Mouse (Mus musculus) CH12.LX (cell line): ENCODE measurements around the gene Fhdc1. TPM values are rescaled to one million over a fixed set of nuclear protein-coding genes. Genes with fewer than 3 reads are reported as not detected.

Experiments
- DNase-seq: peaks from one replicate; pipeline ENCODE4 v3.0.0-alpha.2; 2013; ENCODE audit errors: extremely low read depth
- H3K27ac ChIP-seq: 2 replicates; pipeline ENCODE4 v1.5.1; 2012; ENCODE audit warnings: low read depth, mild to moderate bottlenecking, control low read depth, moderate library complexity; ENCODE audit not compliant: insufficient read depth
- H3K27me3 ChIP-seq: replicated peaks from 2 replicates; pipeline ENCODE3; 2012; ENCODE audit warnings: inconsistent platforms
- H3K36me3 ChIP-seq, 2 experiments: replicated peaks in 1 of 2; 2 replicates each; pipeline versions ENCODE3 to v1.6.1; 2012; ENCODE audit warnings: inconsistent platforms in 1 of 2, low read length in 1 of 2, mild to moderate bottlenecking in 1 of 2, mixed read lengths in 1 of 2, moderate library complexity in 1 of 2; ENCODE audit not compliant: control insufficient read depth in 1 of 2, insufficient read depth in 1 of 2
- H3K4me1 ChIP-seq, 2 experiments: 2 replicates each; pipeline ENCODE4 v1.6.1; 2012; ENCODE audit warnings: inconsistent platforms in 1 of 2, moderate library complexity in 1 of 2; ENCODE audit not compliant: insufficient read depth in 2 of 2, control insufficient read depth in 1 of 2
- H3K4me2 ChIP-seq: 2 replicates; pipeline ENCODE4 v1.6.1; 2012; ENCODE audit warnings: low read depth, mild to moderate bottlenecking, control low read depth; ENCODE audit not compliant: poor library complexity, insufficient read depth, severe bottlenecking
- H3K4me3 ChIP-seq, 3 experiments: fragments of 150-350 bp in 1 of 3; sonication (generic) in 1 of 3; replicated peaks in 1 of 3; 2 replicates each; pipeline versions ENCODE3 to v1.5.1; 2011 to 2012; ENCODE audit warnings: low read depth in 2 of 3, low read length in 2 of 3, mild to moderate bottlenecking in 2 of 3, moderate library complexity in 2 of 3, control low read depth in 1 of 3, improper control_type of control experiment in 1 of 3, inconsistent platforms in 1 of 3, mixed read lengths in 1 of 3; ENCODE audit not compliant: poor library complexity in 1 of 3
- H3K79me2 ChIP-seq: replicated peaks from 2 replicates; pipeline ENCODE4 v1.6.1; 2012; ENCODE audit warnings: mild to moderate bottlenecking, moderate library complexity; ENCODE audit not compliant: control insufficient read depth, poor library complexity, insufficient read depth, severe bottlenecking; ENCODE audit errors: extremely low read depth
- H3K9ac ChIP-seq: 2 replicates; pipeline ENCODE4 v1.6.1; 2012; ENCODE audit warnings: low read depth, mild to moderate bottlenecking, control low read depth, moderate library complexity; ENCODE audit not compliant: insufficient read depth
- H3K9me3 ChIP-seq: replicated peaks from 2 replicates; pipeline ENCODE3; 2012; ENCODE audit warnings: low read length, inconsistent platforms, mixed read lengths
- BHLHE40 ChIP-seq: IDR thresholded peaks from 2 replicates; pipeline ENCODE4 v1.6.1; 2011; ENCODE audit warnings: mild to moderate bottlenecking, low read depth, low read length, improper control_type of control experiment
- EP300 ChIP-seq: IDR thresholded peaks from 2 replicates; pipeline ENCODE4 v1.6.1; 2011; ENCODE audit warnings: low read length, improper control_type of control experiment
- HCFC1 ChIP-seq: IDR thresholded peaks from 2 replicates; pipeline ENCODE4 v1.6.1; 2012; ENCODE audit warnings: low read depth, mild to moderate bottlenecking, inconsistent platforms, low read length, improper control_type of control experiment
- IRF4 ChIP-seq: IDR thresholded peaks from 2 replicates; pipeline ENCODE4 v1.6.1; 2014; ENCODE audit warnings: low read depth, mild to moderate bottlenecking, inconsistent platforms, low read length, improper control_type of control experiment
- MAX ChIP-seq: IDR thresholded peaks from 2 replicates; pipeline ENCODE4 v1.6.1; 2011; ENCODE audit warnings: low read length, improper control_type of control experiment
- MEF2A ChIP-seq: IDR thresholded peaks from 2 replicates; pipeline ENCODE4 v1.6.1; 2014; ENCODE audit warnings: low read depth, mild to moderate bottlenecking, inconsistent platforms, low read length, improper control_type of control experiment, borderline replicate concordance
- NELFE ChIP-seq: IDR thresholded peaks from 2 replicates; pipeline ENCODE4 v1.6.1; 2011; ENCODE audit warnings: low read depth, low read length, improper control_type of control experiment
- PAX5 ChIP-seq: IDR thresholded peaks from 2 replicates; pipeline ENCODE4 v1.6.1; 2012; ENCODE audit warnings: low read length, inconsistent platforms, mixed read lengths
- POLR2A ChIP-seq: IDR thresholded peaks from 2 replicates; pipeline ENCODE4 v1.6.1; 2011; ENCODE audit warnings: low read depth, mild to moderate bottlenecking, improper control_type of control experiment, low read length
- POLR2AphosphoS2 ChIP-seq: IDR thresholded peaks from 2 replicates; pipeline ENCODE4 v1.6.1; 2011; ENCODE audit warnings: low read depth, low read length, improper control_type of control experiment
- RAD21 ChIP-seq: IDR thresholded peaks from 2 replicates; pipeline ENCODE4 v1.6.1; 2011; ENCODE audit warnings: low read depth, mild to moderate bottlenecking, low read length, improper control_type of control experiment, moderate library complexity
- USF2 ChIP-seq: conservative IDR thresholded peaks from 2 replicates; pipeline ENCODE4 v1.6.1; 2011; ENCODE audit warnings: low read depth, low read length, improper control_type of control experiment
- ZKSCAN1 ChIP-seq: IDR thresholded peaks from 2 replicates; pipeline ENCODE4 v1.6.1; 2012; ENCODE audit warnings: low read depth, inconsistent platforms, low read length, improper control_type of control experiment, borderline replicate concordance
- ZNF384 ChIP-seq: IDR thresholded peaks from 2 replicates; pipeline ENCODE4 v1.6.1; 2012; ENCODE audit warnings: low read depth, low read length, improper control_type of control experiment, inconsistent platforms
- dilution Hi-C: fragments of 300-500 bp; cut with MboI; formaldehyde crosslinking; loops from 2 replicates; pipeline ENCODE4 v1.14.3; 2020; ENCODE audit warnings: low sequenced_read_pairs; ENCODE audit not compliant: extremely low pct_unique_long_range_greater_than_20kb, extremely low pct_ligation_motif_present
- in situ Hi-C: fragments of 300-500 bp; cut with MboI; formaldehyde crosslinking; loops from 3 replicates; pipeline ENCODE4 v1.14.3; 2019; ENCODE audit warnings: low sequenced_read_pairs, low pct_ligation_motif_present, low pct_unique_long_range_greater_than_20kb, mixed read lengths
- polyA plus RNA-seq: library from polyadenylated mRNA; unstranded; fragments of >175 nt; gene quantifications from 2 replicates; pipeline ENCODE4 v1.2.1, GENCODE M21; 2012; ENCODE audit warnings: low read depth; ENCODE audit not compliant: insufficient read length
- total RNA-seq, 2 experiments: library from RNA; depleted of rRNA; stranded (reverse); fragments of 300-350 nt in 1 of 2; fragments of >200 nt in 1 of 2; gene quantifications; 2 replicates each; pipeline ENCODE4 v1.2.3; 2012 to 2014

Gene Fhdc1
- total and polyA plus RNA-seq, 3 experiments, result 0.08 TPM; not detected in 2

- dilution Hi-C loops, result no loop called here
- H3K4me1 ChIP-seq, result peaks cover 2 to 3% of the 10 kb centered on the region in 2 experiments; a peak in 1 of 4 replicates
These were observed 19.3 kb downstream of the Fhdc1 start for GRCm38 (mm10) chr3:84460952-84461351.

DNA sequence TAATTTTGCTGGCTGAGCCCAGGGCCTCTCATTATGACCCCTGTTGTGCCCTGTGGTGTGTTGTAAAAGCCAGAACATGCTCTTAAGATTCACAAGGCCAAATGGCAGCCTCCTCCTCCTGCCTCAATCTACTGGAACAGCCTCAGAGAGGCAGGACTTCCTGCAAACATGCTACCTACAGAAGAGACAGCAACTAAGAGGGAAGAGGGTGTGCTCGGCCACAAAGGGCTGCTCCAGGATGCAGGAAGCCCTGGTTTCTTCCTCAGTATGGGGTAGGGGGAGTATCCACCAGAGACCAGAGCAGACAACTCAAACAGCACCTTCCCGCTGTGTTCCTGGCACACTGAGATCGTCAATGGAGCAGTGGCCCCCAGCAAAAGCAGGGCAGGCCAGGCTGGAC lies 19.7 kb downstream of the Fhdc1 start:
- no peak overlapping the region for H3K27ac ChIP-seq
- no peak overlapping the region for H3K4me2 ChIP-seq
- H3K79me2 ChIP-seq, result no peaks in the 10 kb centered on the region
- no peak overlapping the region for H3K9ac ChIP-seq
- H3K4me3 ChIP-seq, result no peak overlapping the region
- dilution Hi-C loops, result no loop called here
- H3K9me3 ChIP-seq, result no peaks in the 10 kb centered on the region
- DNase-seq, result no peak
- H3K4me1 ChIP-seq, result peaks cover 2 to 3% of the 10 kb centered on the region in 2 experiments; a peak in 1 of 4 replicates
- in situ Hi-C loops, result no loop called here
- no peaks in the 10 kb centered on the region for H3K27me3 ChIP-seq
- no peaks in the 10 kb centered on the region for H3K36me3 ChIP-seq
- no peak for TF ChIP-seq POLR2A

More at GRCm38 (mm10) chr3:84460952-84461351, 19.3 kb downstream of the Fhdc1 start:
- Histone ChIP-seq H3K79me2 (no peaks in the 10 kb centered on the region), H3K9me3 (no peaks in the 10 kb centered on the region), H3K27ac (no peak overlapping the region), H3K27me3 (no peaks in the 10 kb centered on the region), H3K4me3 (no peak overlapping the region), H3K9ac (no peak overlapping the region), H3K36me3 (no peaks in the 10 kb centered on the region), H3K4me2 (no peak overlapping the region)
- TF ChIP-seq USF2 (no peak), BHLHE40 (no peak), NELFE (no peak), HCFC1 (no peak), MAX (no peak), ZKSCAN1 (no peak), ZNF384 (no peak), MEF2A (no peak)
- DNase-seq, result no peak
- in situ Hi-C loops, result no loop called here

- dilution Hi-C loops (no loop called here), in situ Hi-C loops (no loop called here)
- H3K27ac ChIP-seq, result no peak overlapping the region
- no peak overlapping the region for H3K4me3 ChIP-seq
- no peaks in the 10 kb centered on the region for H3K79me2 ChIP-seq
- H3K9me3 ChIP-seq, result no peaks in the 10 kb centered on the region
- H3K4me1 ChIP-seq, result peaks cover 2 to 3% of the 10 kb centered on the region in 2 experiments; a peak in 1 of 4 replicates
- H3K36me3 ChIP-seq, result no peaks in the 10 kb centered on the region
- no peak overlapping the region for H3K4me2 ChIP-seq
- TF ChIP-seq POLR2AphosphoS2 (no peak), IRF4 (no peak), PAX5 (no peak), BHLHE40 (no peak), EP300 (no peak), RAD21 (no peak), ZKSCAN1 (no peak), HCFC1 (no peak)
- H3K27me3 ChIP-seq, result no peaks in the 10 kb centered on the region
- H3K9ac ChIP-seq, result no peak overlapping the region
- DNase-seq, result no peak
These were observed 24.4 kb downstream of the Fhdc1 start for GRCm38 (mm10) chr3:84455733-84456417.
